24 mouse cellular contexts compared by ENCODE assay signal in the genomic region with DNA sequence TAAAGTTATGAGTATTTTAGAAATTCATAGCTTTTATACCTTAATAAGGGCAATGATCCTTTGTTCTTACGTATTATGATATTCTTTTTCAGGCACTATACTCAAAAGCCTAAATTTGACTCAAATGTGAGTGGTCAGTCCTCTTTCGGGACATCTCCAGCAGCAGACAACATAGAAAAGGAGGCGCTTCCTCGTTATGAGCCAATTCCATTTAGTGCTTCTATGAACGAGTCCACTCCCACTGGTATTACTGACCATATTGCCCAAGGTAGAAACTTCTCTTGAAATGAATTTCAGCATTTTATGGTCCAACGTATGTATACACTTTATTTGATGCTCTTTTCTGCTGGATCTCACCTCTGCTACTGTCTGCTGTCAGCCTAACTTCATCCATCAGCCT.
"Had no signal": no experiment of that assay in that cellular context is flagged by ENCODE, and none has a peak within 500 bp of the region (broad histone marks: within the 10 kb centered on the region; RNA-seq: fewer than 3 reads in every experiment).

No protein-coding gene starts in this region.

- H3K27me3 ChIP-seq: hindbrain, embryonic 12.5 days; intestine, embryonic 15.5 days; kidney, embryonic 15.5 days; limb, embryonic 12.5 days had no signal

- H3K4me3 ChIP-seq: gastrocnemius, adult 2 months; heart, adult 2 months; hindbrain, embryonic 10.5 days; hindbrain, embryonic 12.5 days; intestine, embryonic 15.5 days; kidney, embryonic 15.5 days; layer of hippocampus, adult 2 months; left cerebral cortex, adult 2 months; limb, embryonic 10.5 days; limb, embryonic 12.5 days had no signal

- H3K9me3 ChIP-seq: hindbrain, embryonic 10.5 days; hindbrain, embryonic 12.5 days; intestine, embryonic 15.5 days; kidney, embryonic 15.5 days; limb, embryonic 10.5 days; limb, embryonic 12.5 days had no signal

- DNase-seq: gastrocnemius, adult 2 months; gastrocnemius, postnatal 10 days; gastrocnemius, postnatal 25 days; heart, adult 2 months; heart, postnatal 10 days; heart, postnatal 4 days; kidney, adult 2 months; kidney, adult 9 months; kidney, postnatal 10 days; kidney, postnatal 25 days; kidney, postnatal 4 days had no signal

- H3K9ac ChIP-seq: hindbrain, embryonic 12.5 days; hindbrain, embryonic 14.5 days; intestine, embryonic 15.5 days; kidney, embryonic 15.5 days; limb, embryonic 12.5 days had no signal

- H3K27ac ChIP-seq: gastrocnemius, adult 2 months; heart, adult 2 months; hindbrain, embryonic 10.5 days; hindbrain, embryonic 12.5 days; hindbrain, embryonic 14.5 days; intestine, embryonic 15.5 days; kidney, embryonic 15.5 days; layer of hippocampus, adult 2 months; left cerebral cortex, adult 2 months; limb, embryonic 10.5 days; limb, embryonic 12.5 days had no signal

- H3K4me2 ChIP-seq: heart, embryonic 11.5 days; hindbrain, embryonic 12.5 days; hindbrain, embryonic 14.5 days; intestine, embryonic 15.5 days; kidney, embryonic 15.5 days; limb, embryonic 12.5 days had no signal

- ATAC-seq: hindbrain, embryonic 16.5 days; inflammation-experienced regulatory T-cells, adult 6 months; intestine, embryonic 15.5 days; intestine, postnatal 0 days had no signal

- H3K4me1 ChIP-seq: hindbrain, embryonic 10.5 days; hindbrain, embryonic 12.5 days; intestine, embryonic 15.5 days; kidney, embryonic 15.5 days; limb, embryonic 10.5 days had no signal
